Mouse (Mus musculus): ENCODE data around the gene Gm13199.
A peak's percentile ranks its signal among the peaks of the same experiment; 100 is the strongest.

DNA sequence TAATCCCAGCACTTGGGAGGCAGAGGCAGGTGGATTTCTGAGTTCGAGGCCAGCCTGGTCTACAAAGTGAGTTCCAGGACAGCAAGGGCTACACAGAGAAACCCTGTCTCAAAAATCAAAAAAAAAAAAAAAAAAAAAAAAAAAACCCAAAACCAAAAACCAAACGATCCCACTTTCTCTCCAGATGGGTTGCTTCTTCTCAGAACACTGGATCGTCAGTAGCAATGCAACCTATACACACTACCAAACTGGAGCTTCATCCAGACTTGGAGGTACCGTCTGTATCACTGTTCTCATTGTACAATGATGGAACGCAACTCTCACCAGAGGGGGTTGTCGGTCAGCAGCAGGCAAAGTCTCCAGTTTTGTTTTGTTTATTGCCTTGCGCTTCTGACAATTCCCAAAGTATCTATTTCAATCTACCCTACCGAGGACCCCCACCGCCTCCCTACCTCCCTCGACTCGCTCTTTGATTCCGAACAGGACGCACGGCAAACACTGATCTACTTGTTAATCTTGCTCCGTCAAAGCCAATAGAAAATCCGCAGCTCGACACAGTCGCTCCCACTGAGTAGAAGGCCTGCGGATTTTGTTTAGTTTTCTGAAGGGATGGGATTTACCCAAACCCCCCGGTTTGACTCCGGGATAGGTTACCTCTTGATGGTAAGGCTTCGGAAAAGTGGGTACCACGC lies 18.4 kb downstream of the Gm13199 start:
- TF ChIP-seq CTCF (IDR thresholded peaks at IDR 0.05; ENCODE audit: low read depth): 0 out of 2 replicates have a peak, but pooled peaks have one; percentile 6
- TF ChIP-seq EP300 (optimal IDR thresholded peaks at IDR 0.05): no peak

Measured in stomach, postnatal 0 days (tissue).